8 mouse cellular contexts compared by ENCODE assay signal in genomic region chr16:18047660-18048059, GRCm38 (mm10). TPM values are rescaled to one million over a fixed set of nuclear protein-coding genes. Genes with fewer than 3 reads are reported as not detected.
DNase-seq lines count a peak whose midpoint lies in the region; ATAC-seq and TF ChIP-seq lines count a peak whose summit lies in the region.

No protein-coding gene starts in this region.

- 0 out of 2 replicates have a peak, but pooled peaks have one; percentile 42 for ATAC-seq in intestine, embryonic 16.5 days
- peak; percentile 75 for ATAC-seq in megakaryocyte, adult 5-6 weeks (ENCODE audit: poor library complexity, severe bottlenecking)
- peak; percentile 48; the same call in 1 of the 2 replicates for ATAC-seq in stomach, embryonic 16.5 days (ENCODE audit: insufficient read depth, low FRiP score)

- H3K9me3 ChIP-seq in intestine, embryonic 16.5 days (ENCODE audit: control insufficient read depth, low read length) = no peaks in the 10 kb centered on the region
- H3K9me3 ChIP-seq in stomach, embryonic 16.5 days (replicated peaks; ENCODE audit: control insufficient read depth, low read length) = no peaks in the 10 kb centered on the region

- no peaks in the 10 kb centered on the region for H3K27me3 ChIP-seq in cerebellum, adult 2 months (ENCODE audit: control insufficient read depth, insufficient read depth, low read length)
- H3K27me3 ChIP-seq in intestine, embryonic 16.5 days (replicated peaks; ENCODE audit: control insufficient read depth, insufficient read depth, low read length) = no peaks in the 10 kb centered on the region
- H3K27me3 ChIP-seq in stomach, embryonic 16.5 days (ENCODE audit: control insufficient read depth, insufficient read depth, low read length) = no peaks in the 10 kb centered on the region

- H3K9ac ChIP-seq in intestine, embryonic 16.5 days (ENCODE audit: low read depth, low read length) = no peak overlapping the region
- H3K9ac ChIP-seq in stomach, embryonic 16.5 days (ENCODE audit: low read length) = no peak overlapping the region

- 0% methylated on average over 3 of the region's 3 CpGs for whole genome bisulfite sequencing in cerebellum, adult 2 months
- 1% methylated on average over 3 of the region's 3 CpGs for WGBS in intestine, embryonic 16.5 days
- 4% methylated on average over 3 of the region's 3 CpGs for WGBS in stomach, embryonic 16.5 days

- no peak overlapping the region for H3K4me2 ChIP-seq in intestine, embryonic 16.5 days (ENCODE audit: low read depth, low read length)
- no peak overlapping the region for H3K4me2 ChIP-seq in stomach, embryonic 16.5 days (ENCODE audit: low read depth, low read length)

- no peaks in the 10 kb centered on the region for H3K36me3 ChIP-seq in intestine, embryonic 16.5 days (ENCODE audit: control insufficient read depth, insufficient read depth, low read length)
- H3K36me3 ChIP-seq in stomach, embryonic 16.5 days (ENCODE audit: control insufficient read depth, insufficient read depth, low read length) = no peaks in the 10 kb centered on the region

- peak; percentile 35 to 38 for DNase-seq in cerebellum, adult 2 months
- no peak for DNase-seq in cerebellum, adult 9-11 months
- DNase-seq in testis, postnatal 10 days (ENCODE audit: low spot score) = peak; percentile 60
- DNase-seq in testis, postnatal 14 days (ENCODE audit: low spot score) = no peak
- peak; percentile 19 for DNase-seq in fibroblast of lung, adult 2 months (ENCODE audit: low read depth)

- H3K27ac ChIP-seq in cerebellum, adult 2 months (ENCODE audit: insufficient read depth, low read length) = no peak overlapping the region
- no peak overlapping the region for H3K27ac ChIP-seq in intestine, embryonic 16.5 days (ENCODE audit: low read length)
- no peak overlapping the region for H3K27ac ChIP-seq in stomach, embryonic 16.5 days (ENCODE audit: low read length)

- TF ChIP-seq CTCF in cerebellum, adult 2 months (IDR thresholded peaks at IDR 0.05; ENCODE audit: borderline replicate concordance, insufficient read depth, low read depth, low read length) = peak; percentile 63; the same call in 1 of the 2 replicates

- no peak for TF ChIP-seq POLR2A in cerebellum, adult 2 months (IDR thresholded peaks at IDR 0.05; ENCODE audit: borderline replicate concordance, insufficient read depth, low read length)

- no peaks in the 10 kb centered on the region for H3K4me1 ChIP-seq in cerebellum, adult 2 months (ENCODE audit: control insufficient read depth, insufficient read depth, low read length)
- no peaks in the 10 kb centered on the region for H3K4me1 ChIP-seq in intestine, embryonic 16.5 days (ENCODE audit: control insufficient read depth, insufficient read depth, low read length)
- H3K4me1 ChIP-seq in stomach, embryonic 16.5 days (ENCODE audit: control insufficient read depth, insufficient read depth, low read length) = no peaks in the 10 kb centered on the region

- no peak overlapping the region for H3K4me3 ChIP-seq in cerebellum, adult 2 months (replicated peaks; ENCODE audit: insufficient read depth, low read depth, low read length)
- no peak overlapping the region for H3K4me3 ChIP-seq in intestine, embryonic 16.5 days (ENCODE audit: low read length)
- no peak overlapping the region for H3K4me3 ChIP-seq in stomach, embryonic 16.5 days (replicated peaks; ENCODE audit: low read length)

RNA-seq across cellular contexts. Expression of gene Dgcr6, which starts 5.0 kb away (rescaled TPM):
- 102 and 104 TPM in 2 replicates for polyA plus RNA-seq in cerebellum, adult 2 months (2012; rRNA removed)
- 77.0 and 77.1 TPM in 2 replicates for polyA plus RNA-seq in intestine, embryonic 16.5 days (2015; fragmentation: Nextera tagmentation; extraction: Ambion mirVana)
- total RNA-seq in megakaryocyte, adult 5-6 weeks (2015) = 9.8 and 11.4 TPM in 2 replicates
- total RNA-seq in megakaryocyte, adult 5-6 weeks (2017) = 3.4 and 7.9 TPM in 2 replicates
- 67.7 and 69.2 TPM in 2 replicates for polyA plus RNA-seq in stomach, embryonic 16.5 days (2015; fragmentation: Nextera tagmentation; extraction: Ambion mirVana)

RNA-seq across cellular contexts. Expression of gene Prodh, which starts 42.3 kb away (rescaled TPM):
- polyA plus RNA-seq in cerebellum, adult 2 months (2012; rRNA removed) = 45.1 and 55.8 TPM in 2 replicates
- 20.1 and 24.4 TPM in 2 replicates for polyA plus RNA-seq in intestine, embryonic 16.5 days (2015; fragmentation: Nextera tagmentation; extraction: Ambion mirVana)
- 1.3 and 2.2 TPM in 2 replicates for total RNA-seq in megakaryocyte, adult 5-6 weeks (2015)
- total RNA-seq in megakaryocyte, adult 5-6 weeks (2017) = 5.7 and 9.8 TPM in 2 replicates
- 15.3 and 17.8 TPM in 2 replicates for polyA plus RNA-seq in stomach, embryonic 16.5 days (2015; fragmentation: Nextera tagmentation; extraction: Ambion mirVana)

Comparison
In these comparisons a context has a peak if more than half of its experiments do, and no peak if none do; other contexts are left out.
1. DNase-seq: peak in cerebellum, adult 2 months (2 of 2), testis, postnatal 10 days (single experiment) and fibroblast of lung, adult 2 months (single experiment); none in cerebellum, adult 9-11 months (single experiment) and testis, postnatal 14 days (single experiment).
2. Peak in every context shown above with its lines, with median percentiles within 50 percentile points of each other: ATAC-seq.